15 mouse cellular contexts compared by ENCODE assay signal in genomic region chr7:18924321-18924720, GRCm38 (mm10). TPM values are rescaled to one million over a fixed set of nuclear protein-coding genes. Genes with fewer than 3 reads are reported as not detected.
DNase-seq lines count a peak whose midpoint lies in the region; ATAC-seq and TF ChIP-seq lines count a peak whose summit lies in the region.
"Had no signal": no experiment of that assay in that cellular context is flagged by ENCODE, and none has a peak within 500 bp of the region (broad histone marks: within the 10 kb centered on the region; RNA-seq: fewer than 3 reads in every experiment).

No protein-coding gene starts in this region.

- no peak for TF ChIP-seq POLR2A in cortical plate, adult 2 months (IDR thresholded peaks at IDR 0.05; ENCODE audit: extremely low read depth, insufficient read depth, low read length)

- H3K27ac ChIP-seq in cortical plate, adult 2 months (ENCODE audit: insufficient read depth, low read length) = peak overlapping the region; percentile 82
- H3K27ac ChIP-seq in hindbrain, embryonic 13.5 days = peak overlapping the region; percentile 98
- H3K27ac ChIP-seq: heart, embryonic 15.5 days; limb, embryonic 13.5 days; lung, embryonic 15.5 days had no signal

- no peaks in the 10 kb centered on the region for H3K9me3 ChIP-seq in hindbrain, embryonic 13.5 days
- H3K9me3 ChIP-seq: heart, embryonic 15.5 days; limb, embryonic 13.5 days; lung, embryonic 15.5 days had no signal

- ATAC-seq in hindbrain, embryonic 13.5 days (ENCODE audit: low FRiP score) = no peak

- H3K9ac ChIP-seq in hindbrain, embryonic 13.5 days = peak overlapping the region; percentile 63; the same call in 1 of the 2 replicates
- H3K9ac ChIP-seq: heart, embryonic 15.5 days; limb, embryonic 13.5 days; lung, embryonic 15.5 days had no signal

- H3K27me3 ChIP-seq in hindbrain, embryonic 13.5 days = no peaks in the 10 kb centered on the region

- 4% methylated on average over 8 of the region's 8 CpGs for WGBS in hindbrain, embryonic 13.5 days

- TF ChIP-seq CTCF in cortical plate, adult 2 months (IDR thresholded peaks at IDR 0.05; ENCODE audit: extremely low read depth, insufficient read depth, low read length) = no peak

- no peak overlapping the region for H3K4me3 ChIP-seq in cortical plate, adult 2 months (ENCODE audit: insufficient read depth, low read length)
- peak overlapping the region; percentile 95; the same call in 1 of the 2 replicates for H3K4me3 ChIP-seq in hindbrain, embryonic 13.5 days
- H3K4me3 ChIP-seq: lung, embryonic 15.5 days had no signal

- no peaks in the 10 kb centered on the region for H3K36me3 ChIP-seq in hindbrain, embryonic 13.5 days
- H3K36me3 ChIP-seq: heart, embryonic 15.5 days; limb, embryonic 13.5 days; lung, embryonic 15.5 days had no signal

- peak; percentile 75 to 77 for DNase-seq in cerebellum, postnatal 10 days
- DNase-seq in cerebellum, postnatal 36 days = no peak
- DNase-seq in neural tube, embryonic 10.5 days (ENCODE audit: extremely low spot score, low spot score) = peak; percentile 27
- DNase-seq in adrenal gland, adult 8-10 months = no peak
- DNase-seq in lung, postnatal 25 days (ENCODE audit: low spot score) = no peak
- no peak for DNase-seq in layer of hippocampus, postnatal 36 days
- DNase-seq: gastrocnemius, postnatal 14 days; kidney, adult 9 months; right cerebral cortex, postnatal 25 days had no signal

- peak overlapping the region; percentile 59 for H3K4me2 ChIP-seq in hindbrain, embryonic 13.5 days

- H3K4me1 ChIP-seq in cortical plate, adult 2 months (ENCODE audit: control insufficient read depth, insufficient read depth, low read length) = peaks cover 13% of the 10 kb centered on the region
- peaks cover 69% of the 10 kb centered on the region for H3K4me1 ChIP-seq in hindbrain, embryonic 13.5 days (replicated peaks)

RNA-seq across cellular contexts. Expression of gene Nova2, which starts 1.4 kb away (rescaled TPM):
- 22.3 and 23.3 TPM in 2 replicates for polyA plus RNA-seq in cortical plate, adult 2 months (2012; rRNA removed)
- 14.9 and 15.8 TPM in 2 replicates for polyA plus RNA-seq in hindbrain, embryonic 13.5 days (2015; fragmentation: Nextera tagmentation; extraction: Ambion mirVana)
- 1 to 10 TPM; 5.6 to 9.2 (median 7.1) TPM for total RNA-seq in adrenal gland, adult 8-10 months (2022)
- total RNA-seq in layer of hippocampus, postnatal 36 days (2021) = 10 to 100 TPM; 82.2 to 84.5 TPM

RNA-seq across cellular contexts. Expression of gene Ccdc61, which starts 14.1 kb away (rescaled TPM):
- 14.7 and 15.8 TPM in 2 replicates for polyA plus RNA-seq in cortical plate, adult 2 months (2012; rRNA removed)
- 23.5 and 23.6 TPM in 2 replicates for polyA plus RNA-seq in hindbrain, embryonic 13.5 days (2015; fragmentation: Nextera tagmentation; extraction: Ambion mirVana)
- total RNA-seq in adrenal gland, adult 8-10 months (2022) = 10 to 100 TPM; 12.6 to 18.4 (median 14.0) TPM
- total RNA-seq in layer of hippocampus, postnatal 36 days (2021) = 10 to 100 TPM; 11.3 to 12.5 TPM

RNA-seq across cellular contexts. Expression of gene Pglyrp1, which starts 53.2 kb away (rescaled TPM):
- polyA plus RNA-seq in cortical plate, adult 2 months (2012; rRNA removed) = 15.7 and 16.0 TPM in 2 replicates
- 13.7 TPM in 2 replicates for polyA plus RNA-seq in hindbrain, embryonic 13.5 days (2015; fragmentation: Nextera tagmentation; extraction: Ambion mirVana)
- 1 to 10 TPM; 1.3 to 2.8 (median 1.8) TPM for total RNA-seq in adrenal gland, adult 8-10 months (2022)
- 10 to 100 TPM; 13.6 to 21.1 TPM for total RNA-seq in layer of hippocampus, postnatal 36 days (2021)
- total RNA-seq: MEL had no signal

Comparison
In these comparisons a context has a peak if more than half of its experiments do, and no peak if none do; other contexts are left out.
1. DNase-seq: peak in cerebellum, postnatal 10 days (2 of 2) and neural tube, embryonic 10.5 days (single experiment); none in cerebellum, postnatal 36 days (0 of 2), adrenal gland, adult 8-10 months (single experiment), lung, postnatal 25 days (single experiment) and layer of hippocampus, postnatal 36 days (0 of 2).
2. RNA of gene Nova2, which starts 1.4 kb away (total RNA-seq): 82.2 to 84.5 TPM in layer of hippocampus, postnatal 36 days; 5.6 to 9.2 TPM in adrenal gland, adult 8-10 months; every median in the first group is over 4 times any median in the second.